Mouse (Mus musculus) layer of hippocampus, postnatal 36 days (tissue): ENCODE data around the gene Vmn2r71. TPM values are rescaled to one million over a fixed set of nuclear protein-coding genes. Genes with fewer than 3 reads are reported as not detected.

Experiments used
- DNase-seq, 2 experiments: peaks; one replicate each; pipeline ENCODE4 v3.0.0; 2022
- total RNA-seq, 2 experiments: library from RNA; stranded (reverse); gene quantifications; 2 replicates each; pipeline ENCODE4 v1.2.3; 2021

Vmn2r71 gene
- not detected for total RNA-seq

DNA sequence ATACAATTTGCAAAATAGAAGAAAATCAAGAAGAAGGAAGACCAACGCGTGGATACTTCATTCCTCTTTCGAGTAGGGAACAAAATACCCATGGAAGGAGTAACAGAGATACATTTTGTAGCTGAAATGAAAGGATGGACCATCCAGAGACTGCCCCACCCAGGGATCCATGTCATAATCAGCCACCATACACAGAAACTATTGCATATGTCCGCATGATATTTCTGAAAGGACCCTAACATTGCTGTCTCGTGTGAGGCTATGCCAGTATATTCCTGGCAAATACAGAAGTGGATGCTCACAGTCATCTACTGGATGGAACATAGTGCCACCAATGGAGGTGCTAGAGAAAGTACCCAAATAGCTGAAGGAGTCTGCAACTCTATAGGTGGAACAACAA is at the start of gene Vmn2r71:
Gene Vmn2r71, plus strand, starts transcription at position 301 of the 400 bp plus-strand sequence.
- no peak for DNase-seq

DNA sequence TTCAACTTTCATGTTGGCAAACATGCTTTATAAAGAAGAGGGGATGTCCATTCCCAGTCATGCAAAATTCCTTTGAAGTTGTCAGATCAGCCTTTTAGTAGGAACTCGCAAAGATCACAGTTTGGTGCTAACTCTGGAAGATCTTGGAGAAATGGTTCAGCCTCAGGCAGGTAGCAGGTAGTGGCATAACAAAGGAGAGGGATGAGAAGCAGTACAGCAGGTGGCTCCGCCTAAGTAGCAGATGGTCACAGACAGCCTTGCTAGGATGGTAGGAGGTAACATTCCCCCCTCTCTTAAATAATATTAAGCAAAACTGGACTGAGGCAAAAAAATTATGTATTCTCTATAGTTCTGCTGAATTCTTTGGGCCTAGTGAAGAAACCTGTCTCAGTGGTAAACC is 20.8 kb upstream of the Vmn2r71 start:
- no peak for DNase-seq

DNA sequence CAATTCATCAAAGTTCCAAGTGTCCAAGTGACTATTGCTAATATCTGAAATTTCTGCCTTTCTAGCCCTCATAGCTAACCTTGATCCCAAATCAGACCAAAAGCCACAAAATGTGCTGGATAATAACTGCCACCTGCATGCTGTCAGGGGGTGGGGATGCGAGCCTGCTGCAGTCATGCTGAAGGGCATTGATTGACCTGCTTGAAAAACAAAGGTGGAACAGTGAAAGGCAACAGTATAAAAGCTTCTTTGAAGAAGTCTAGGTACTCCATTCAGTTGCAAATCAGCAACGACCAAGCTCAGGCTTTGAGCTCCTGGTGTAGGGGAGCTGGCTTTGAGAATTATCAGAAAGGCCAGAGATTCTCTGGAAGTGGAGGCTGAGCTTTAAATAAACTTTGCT is 19.8 kb upstream of the Vmn2r71 start:
- no peak for DNase-seq

DNA sequence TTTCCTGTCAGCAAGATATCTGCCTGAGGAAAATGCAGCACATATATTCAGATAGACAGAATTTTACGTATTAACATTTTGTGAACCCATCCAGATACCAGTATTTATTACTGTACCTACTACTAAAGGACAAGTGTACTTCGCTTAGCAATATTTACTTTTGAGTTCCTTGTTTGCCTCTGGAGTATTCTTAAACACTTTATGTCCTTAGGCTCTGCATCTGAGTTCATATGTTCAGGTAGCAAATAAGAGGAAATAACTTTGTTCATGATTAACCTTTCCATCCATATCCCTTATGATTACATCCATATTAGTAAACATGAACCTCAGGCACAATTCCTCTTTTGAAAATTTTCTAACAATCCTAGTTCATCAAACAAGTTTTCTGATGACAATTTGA is 6.2 kb downstream of the Vmn2r71 start, which contains the start of gene Vmn2r70:
Gene Vmn2r70, minus strand, starts transcription at position 101 of the 400 bp plus-strand sequence.
- no peak for DNase-seq

Other genes starting within 250 kb of the Vmn2r71 start
- not detected for gene Vmn2r69, start 147.2 kb upstream of the Vmn2r71 start, total RNA-seq
- gene Vmn2r70, start 6.1 kb downstream of the Vmn2r71 start, total RNA-seq: not detected
- gene Vmn2r72, start 192.0 kb downstream of the Vmn2r71 start, total RNA-seq: not detected